Mouse (Mus musculus) urinary bladder, postnatal 25 days (tissue): ENCODE results near the gene Zmynd12.

Experiments used
- DNase-seq: peaks from one replicate; pipeline ENCODE4 v3.0.0; 2022; ENCODE audit warnings: low spot score

Zmynd12 gene

GRCm38 (mm10) chr4:119422294-119422964 lies at the start of gene Zmynd12, which contains the start of gene Ppcs:
Gene Zmynd12 (plus strand): TSS chr4:119422814.
Gene Ppcs (minus strand): TSS chr4:119422420.
- peak; percentile 84 for DNase-seq

- DNase-seq: no peak
Observed at GRCm38 (mm10) chr4:119381471-119382190, 41.0 kb upstream of the Zmynd12 start.

GRCm38 (mm10) chr4:119389184-119389583 lies 33.4 kb upstream of the Zmynd12 start:
- DNase-seq: no peak

- no peak for DNase-seq
Observed at GRCm38 (mm10) chr4:119390369-119390768, 32.2 kb upstream of the Zmynd12 start.

- no peak for DNase-seq
Observed at GRCm38 (mm10) chr4:119398751-119399150, 23.9 kb upstream of the Zmynd12 start.

- no peak for DNase-seq
Observed at GRCm38 (mm10) chr4:119400896-119401295, 21.7 kb upstream of the Zmynd12 start.

DNA sequence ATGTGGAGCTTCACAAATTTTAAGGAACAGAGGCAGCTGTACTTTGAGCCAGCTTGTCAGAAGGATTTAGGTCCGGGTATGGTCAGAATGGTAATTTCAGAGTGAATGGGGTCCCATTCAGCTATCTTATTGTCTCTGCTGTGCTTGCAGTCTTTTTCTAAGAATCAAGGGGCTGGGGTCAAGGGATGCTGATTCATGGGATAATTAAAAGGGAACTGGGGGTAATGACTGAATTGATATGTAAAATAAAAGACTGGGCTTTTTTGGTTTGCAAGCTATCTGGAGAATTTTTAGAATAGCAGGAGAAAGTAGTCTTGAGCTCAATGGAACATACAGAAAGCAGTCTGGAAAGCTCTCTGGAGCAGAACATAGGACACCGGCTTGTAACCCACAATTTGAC lies 19.2 kb upstream of the Zmynd12 start:
- DNase-seq: no peak

DNA sequence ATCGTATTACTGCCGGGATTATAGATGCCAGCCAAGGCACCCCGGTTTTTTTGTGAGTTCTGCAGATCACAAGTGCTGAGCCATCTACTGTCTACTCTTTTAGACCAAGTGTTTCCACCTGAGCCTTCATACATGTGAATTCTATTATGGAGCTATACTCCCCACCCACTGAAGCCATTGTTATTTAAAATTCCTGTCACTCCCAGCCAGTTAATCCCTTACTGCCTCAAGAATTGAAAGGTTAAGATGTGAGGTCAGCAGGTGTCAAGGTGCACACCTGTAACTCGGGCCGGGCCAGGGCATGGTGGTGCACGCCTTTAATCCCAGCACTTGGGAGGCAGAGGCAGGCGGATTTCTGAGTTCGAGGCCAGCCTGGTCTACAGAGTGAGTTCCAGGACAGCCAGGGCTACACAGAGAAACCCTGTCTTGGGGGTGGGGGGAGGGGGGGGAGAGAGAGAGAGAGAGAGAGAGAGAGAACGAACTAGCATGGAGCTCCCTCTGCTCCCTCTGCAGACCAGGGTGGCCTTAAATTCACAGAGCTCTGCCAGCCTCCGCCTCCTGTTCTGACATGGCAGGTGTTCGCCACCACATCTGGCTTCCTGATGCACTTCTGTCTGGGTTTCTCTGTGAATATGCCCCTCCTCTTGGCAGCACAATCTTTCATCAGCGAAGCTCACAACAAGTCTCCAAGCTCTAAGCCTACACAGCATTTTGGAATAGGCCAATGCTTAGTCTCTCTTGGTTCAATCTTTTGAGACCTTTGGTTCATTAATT lies 10.6 kb upstream of the Zmynd12 start:
- no peak for DNase-seq

GRCm38 (mm10) chr4:119412791-119413190 lies 9.8 kb upstream of the Zmynd12 start:
- DNase-seq: no peak

DNA sequence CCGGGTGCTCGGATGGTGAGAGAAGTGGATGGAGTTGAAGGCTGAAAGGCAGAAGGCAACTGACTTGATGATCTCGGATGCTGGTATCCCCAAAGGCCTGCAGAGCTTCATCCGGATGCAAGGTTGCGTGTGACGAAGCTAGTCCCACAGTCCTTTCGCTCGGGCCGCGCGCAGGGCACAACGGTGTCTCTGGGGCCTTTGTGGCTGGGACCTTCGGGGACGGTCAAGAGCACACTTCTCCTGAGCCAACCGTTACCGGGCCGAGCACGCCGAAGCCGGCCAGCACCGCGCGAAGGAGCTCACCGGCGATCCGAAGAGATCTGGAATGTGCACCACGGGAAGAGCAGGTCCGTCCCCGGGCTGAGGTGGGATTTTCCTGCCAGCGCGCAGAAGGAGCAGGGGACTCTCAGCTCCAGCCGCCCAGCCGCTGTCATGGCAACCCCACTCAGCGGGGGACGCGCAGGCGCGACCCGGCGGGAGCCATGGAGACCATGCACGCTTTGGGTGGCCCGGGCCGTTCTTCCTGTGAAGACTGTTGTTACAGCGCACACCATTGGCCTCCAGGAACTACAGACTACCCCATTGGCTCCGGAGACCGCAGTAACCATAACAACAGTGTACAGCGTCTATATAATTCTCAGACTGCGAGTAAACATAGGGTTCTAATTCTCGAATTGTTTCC lies 7.4 kb upstream of the Zmynd12 start, which contains the start of gene Ccdc30:
TSS of gene Ccdc30 (minus strand) at position 450 of the 682 bp plus-strand sequence.
- DNase-seq: peak; percentile 74

DNA sequence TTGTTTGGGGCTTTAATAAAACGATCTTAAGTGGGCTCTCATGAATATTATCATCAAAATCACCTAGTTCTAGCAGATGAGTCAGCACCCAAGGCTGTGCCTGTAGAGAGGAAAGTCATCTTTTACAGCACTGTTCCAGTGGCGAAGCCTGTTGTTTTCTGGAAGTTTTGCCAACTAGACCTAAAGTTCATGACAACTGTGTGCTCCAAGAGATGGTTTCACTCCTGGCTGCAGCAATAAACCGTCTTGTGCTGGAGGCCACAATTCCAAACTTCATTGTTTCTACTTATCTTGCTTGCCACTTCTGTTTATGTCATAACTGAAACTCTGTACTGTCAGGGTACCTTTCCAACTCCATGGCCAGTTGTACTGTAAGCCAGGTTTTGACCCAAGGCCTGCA lies 5.3 kb upstream of the Zmynd12 start:
- no peak for DNase-seq

DNA sequence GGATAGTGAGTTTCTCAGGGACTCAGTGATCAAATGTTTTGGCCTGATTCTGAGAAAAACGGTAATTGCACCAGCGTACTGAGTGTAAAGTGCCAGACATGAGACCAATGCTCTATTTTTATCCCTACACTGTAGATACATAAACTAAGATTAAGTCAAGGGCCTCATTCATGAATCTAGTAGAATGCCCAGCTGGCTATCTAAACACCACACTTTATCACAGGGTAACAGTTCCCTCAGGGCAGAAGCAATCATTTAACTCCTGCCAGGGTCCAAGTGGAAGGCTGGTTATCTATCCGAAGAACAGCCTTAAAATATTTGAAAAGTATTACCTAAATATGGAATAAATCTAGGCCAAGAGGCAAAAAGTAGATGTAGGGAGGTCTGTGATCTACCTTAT lies 4.7 kb upstream of the Zmynd12 start:
- DNase-seq: no peak

DNA sequence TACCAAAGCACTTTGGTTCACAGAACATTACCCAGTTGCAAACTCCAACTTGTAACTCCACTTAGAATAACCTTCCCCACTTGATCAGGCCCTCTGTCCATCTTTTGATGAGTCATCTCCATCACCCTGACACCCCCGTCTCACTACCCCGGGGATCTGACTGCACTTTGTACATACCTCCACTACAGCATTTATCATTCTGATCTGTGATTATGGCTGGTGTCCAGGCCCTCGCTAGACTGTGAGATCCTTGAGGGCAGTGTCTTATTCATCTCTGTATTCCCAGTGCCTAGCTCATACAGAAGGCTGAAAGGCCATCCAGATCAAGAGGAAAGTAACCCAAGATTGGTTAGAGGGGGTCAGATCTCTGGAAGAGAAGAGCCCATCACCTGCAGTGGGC lies 1.4 kb upstream of the Zmynd12 start:
- DNase-seq: no peak

- no peak for DNase-seq
Observed at GRCm38 (mm10) chr4:119421921-119422293, 707 bp upstream of the Zmynd12 start.

DNA sequence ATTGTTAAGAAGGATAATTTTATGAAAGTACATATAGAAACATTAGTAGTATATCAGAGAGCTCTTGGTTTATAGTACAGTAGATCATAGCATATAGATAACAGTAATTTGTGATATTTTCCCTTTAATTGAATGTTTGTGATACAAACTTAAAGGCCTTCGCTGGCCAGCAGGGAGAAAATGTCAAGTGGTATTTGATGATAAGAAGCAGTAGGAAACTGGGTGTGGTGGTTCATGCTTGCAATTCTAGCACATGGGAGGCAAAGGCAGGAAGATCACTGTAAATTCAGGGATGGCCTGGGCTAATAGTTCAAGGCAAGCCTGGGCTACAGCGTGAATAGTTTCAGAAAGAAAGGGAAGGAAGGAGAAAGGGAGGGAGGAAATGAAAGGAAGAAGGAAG lies 2.5 kb downstream of the Zmynd12 start:
- no peak for DNase-seq

- DNase-seq: no peak
Observed at GRCm38 (mm10) chr4:119425601-119426000, 3.0 kb downstream of the Zmynd12 start.

DNA sequence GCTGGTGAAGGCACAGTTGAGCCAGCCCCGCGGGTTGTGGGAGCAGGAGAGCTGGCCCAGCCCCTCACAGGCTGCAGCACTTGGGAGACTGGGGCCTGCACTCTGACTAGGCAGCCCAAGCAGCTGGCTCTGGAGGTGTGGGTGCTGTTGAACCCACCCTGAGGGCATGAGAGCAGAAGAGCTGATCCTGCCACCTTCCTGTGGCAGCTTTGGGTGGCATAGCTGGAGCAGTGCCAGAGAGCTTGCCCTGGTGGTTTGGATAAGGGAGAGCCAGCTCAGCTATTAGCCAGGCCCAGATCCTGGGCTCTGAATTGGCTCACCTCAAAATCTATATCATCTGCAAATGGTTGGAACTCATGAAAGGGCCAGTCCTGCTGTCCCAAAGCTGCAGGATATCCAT lies 5.1 kb downstream of the Zmynd12 start:
- no peak for DNase-seq

DNA sequence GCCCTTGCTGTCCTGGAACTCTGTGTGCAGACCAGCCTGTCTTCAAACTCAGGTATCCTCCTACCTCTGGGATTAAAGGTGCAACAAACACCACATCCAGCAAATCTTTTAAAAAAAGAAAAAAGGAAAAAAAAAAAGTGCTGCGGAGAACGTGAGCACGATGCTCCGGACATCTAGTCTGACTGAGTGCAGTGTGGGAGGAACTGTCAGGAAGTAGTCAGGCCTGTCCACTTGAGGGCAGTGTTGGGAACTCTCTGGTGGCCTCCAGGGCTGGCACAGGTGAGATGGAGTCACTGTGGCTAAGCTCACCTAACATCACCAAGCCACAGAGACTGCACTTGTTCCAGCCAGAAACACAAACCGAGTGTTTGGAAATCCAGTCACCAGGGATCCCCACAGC lies 8.1 kb downstream of the Zmynd12 start:
- DNase-seq: peak; percentile 42

DNA sequence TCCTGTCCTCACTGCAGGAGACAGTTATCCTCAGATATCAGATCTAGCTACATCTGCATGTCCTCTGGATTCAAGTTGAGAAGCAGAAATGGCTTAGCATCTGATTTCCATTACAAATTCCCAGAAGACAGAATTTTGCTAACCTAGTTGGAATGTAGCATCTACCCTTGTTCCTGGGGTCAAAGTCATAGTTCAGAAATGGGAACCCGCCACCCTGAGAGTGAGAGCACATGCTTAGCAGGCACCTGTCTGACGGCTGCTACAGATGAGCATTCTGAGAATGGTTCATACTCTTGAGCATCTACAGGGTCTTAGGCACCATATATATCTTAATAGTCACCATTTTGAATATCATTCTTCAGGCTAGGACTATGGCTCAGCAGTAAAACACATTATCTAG lies 15.3 kb downstream of the Zmynd12 start:
- no peak for DNase-seq

DNA sequence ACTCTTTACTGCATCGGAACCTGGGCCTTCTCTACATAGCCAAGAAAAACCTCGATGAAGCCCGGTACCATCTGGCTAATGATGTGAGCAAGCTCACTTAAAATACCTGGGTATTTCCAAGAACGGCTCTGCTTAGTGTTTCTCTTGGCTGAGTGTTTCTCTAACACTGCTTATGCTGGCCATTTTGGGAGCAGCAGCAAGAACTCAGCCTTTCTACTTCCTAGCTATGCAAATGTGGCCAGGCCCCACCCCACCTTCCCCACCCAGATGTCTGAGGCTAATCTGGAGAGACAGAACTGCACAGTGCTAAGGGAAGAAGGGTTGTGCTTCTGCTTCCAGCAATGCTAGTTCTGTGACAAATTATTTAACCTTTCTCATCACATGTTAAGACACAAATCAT lies 19.2 kb downstream of the Zmynd12 start:
- no peak for DNase-seq

- no peak for DNase-seq
Observed at GRCm38 (mm10) chr4:119442539-119442938, 19.9 kb downstream of the Zmynd12 start.

GRCm38 (mm10) chr4:119447261-119447660 lies 24.6 kb downstream of the Zmynd12 start:
- DNase-seq: no peak
